Mouse (Mus musculus): ENCODE results near the gene Tmem125.

DNA sequence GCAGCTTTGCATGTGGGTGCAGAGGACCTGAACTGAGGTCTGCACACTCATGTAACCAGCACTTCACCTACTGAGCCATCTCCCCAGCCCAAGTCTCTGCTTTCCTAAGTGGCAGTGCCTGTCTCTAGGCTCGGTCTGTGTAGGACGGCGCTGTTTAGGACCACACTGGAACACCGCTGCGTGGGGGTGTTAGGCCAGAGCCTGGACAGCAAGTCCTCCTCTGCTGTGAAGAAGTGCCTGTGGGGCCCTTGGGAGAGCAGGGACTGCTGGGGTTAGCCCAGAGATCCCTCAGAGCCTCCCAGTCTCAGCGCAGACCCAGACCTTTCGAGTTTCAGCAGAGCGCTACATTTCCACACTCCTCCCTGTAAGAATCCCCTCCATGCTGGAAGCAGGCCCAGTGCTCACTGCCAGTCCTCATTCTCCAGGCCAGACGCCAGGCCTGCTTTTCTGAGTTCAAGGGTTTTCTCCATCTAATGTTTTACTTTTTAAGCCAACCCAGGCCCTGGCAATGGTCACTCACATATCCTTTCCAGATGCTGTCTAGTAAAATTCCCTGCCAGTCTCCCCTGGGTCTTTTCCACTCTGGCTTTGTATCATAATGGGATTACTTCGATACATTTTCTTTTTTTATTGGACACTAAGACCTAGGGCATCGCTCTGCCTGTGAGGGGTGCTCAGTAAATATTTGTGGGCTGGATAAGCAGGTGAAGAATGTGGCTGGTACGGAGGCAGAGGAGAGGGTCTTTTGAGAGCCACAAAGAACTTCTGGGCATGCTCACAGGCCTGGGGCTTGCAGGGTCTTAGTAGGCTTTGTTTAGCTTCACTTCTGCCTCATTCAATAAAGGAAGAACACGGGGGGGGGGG lies 20.4 kb upstream of the Tmem125 start:
- TF ChIP-seq CTCF (IDR thresholded peaks at IDR 0.05; ENCODE audit: borderline replicate concordance, insufficient read depth, low read length) (no peak), POLR2A (IDR thresholded peaks at IDR 0.05; ENCODE audit: low read depth, low read length) (no peak)

Data from embryonic fibroblast, embryonic 13.5 days (primary cell).